ENCODE assay signal across 19 mouse cellular contexts in genomic region chr9:28533191-28533590, GRCm38 (mm10).
"Had no signal": no experiment of that assay in that cellular context is flagged by ENCODE, and none has a peak within 500 bp of the region (broad histone marks: within the 10 kb centered on the region; RNA-seq: fewer than 3 reads in every experiment).

No protein-coding gene starts in this region.

- DNase-seq: lung, adult 2 months; lung, postnatal 14 days; lung, postnatal 36 days; retina, postnatal 1 day; right cerebral cortex, adult 18-20 months; right cerebral cortex, postnatal 25 days; right cerebral cortex, postnatal 4 days; spleen, adult 18-20 months; thymus, adult 18-20 months; thymus, postnatal 25 days; thymus, postnatal 4 days had no signal

- H3K4me1 ChIP-seq: lung, embryonic 15.5 days; megakaryocyte, embryonic 14.5 days; neural tube, embryonic 12.5 days had no signal

- H3K9ac ChIP-seq: lung, embryonic 15.5 days; midbrain, embryonic 13.5 days; midbrain, embryonic 15.5 days; neural tube, embryonic 12.5 days had no signal

- H3K4me2 ChIP-seq: lung, embryonic 15.5 days; midbrain, embryonic 11.5 days; midbrain, embryonic 13.5 days; midbrain, embryonic 15.5 days; neural tube, embryonic 12.5 days had no signal

- H3K9me3 ChIP-seq: lung, embryonic 15.5 days; megakaryocyte, embryonic 14.5 days; midbrain, embryonic 13.5 days; midbrain, embryonic 15.5 days; neural tube, embryonic 12.5 days had no signal

- H3K27ac ChIP-seq: lung, embryonic 15.5 days; macrophage; midbrain, embryonic 13.5 days; midbrain, embryonic 15.5 days; neural tube, embryonic 12.5 days had no signal

- H3K4me3 ChIP-seq: lung, embryonic 15.5 days; megakaryocyte, embryonic 14.5 days; midbrain, embryonic 13.5 days; midbrain, embryonic 15.5 days; neural tube, embryonic 12.5 days had no signal

- ATAC-seq: lung, postnatal 0 days; midbrain, embryonic 13.5 days; midbrain, embryonic 15.5 days had no signal

- H3K27me3 ChIP-seq: lung, embryonic 15.5 days; megakaryocyte, embryonic 14.5 days; midbrain, embryonic 13.5 days; midbrain, embryonic 15.5 days; neural tube, embryonic 12.5 days had no signal

- H3K36me3 ChIP-seq: lung, embryonic 15.5 days; midbrain, embryonic 13.5 days; midbrain, embryonic 15.5 days; neural tube, embryonic 12.5 days had no signal
